Mouse (Mus musculus) cerebellum, postnatal 25 days (tissue): ENCODE results near the gene Chsy1.

ENCODE experiments used
- DNase-seq, 2 experiments: peaks; one replicate each; pipeline ENCODE4 v3.0.0; 2021; ENCODE audit warnings: mixed read lengths in 2 of 2

Chsy1 gene

GRCm38 (mm10) chr7:66217011-66217410, 107.7 kb downstream of the Chsy1 start:
- DNase-seq: no peak

DNA sequence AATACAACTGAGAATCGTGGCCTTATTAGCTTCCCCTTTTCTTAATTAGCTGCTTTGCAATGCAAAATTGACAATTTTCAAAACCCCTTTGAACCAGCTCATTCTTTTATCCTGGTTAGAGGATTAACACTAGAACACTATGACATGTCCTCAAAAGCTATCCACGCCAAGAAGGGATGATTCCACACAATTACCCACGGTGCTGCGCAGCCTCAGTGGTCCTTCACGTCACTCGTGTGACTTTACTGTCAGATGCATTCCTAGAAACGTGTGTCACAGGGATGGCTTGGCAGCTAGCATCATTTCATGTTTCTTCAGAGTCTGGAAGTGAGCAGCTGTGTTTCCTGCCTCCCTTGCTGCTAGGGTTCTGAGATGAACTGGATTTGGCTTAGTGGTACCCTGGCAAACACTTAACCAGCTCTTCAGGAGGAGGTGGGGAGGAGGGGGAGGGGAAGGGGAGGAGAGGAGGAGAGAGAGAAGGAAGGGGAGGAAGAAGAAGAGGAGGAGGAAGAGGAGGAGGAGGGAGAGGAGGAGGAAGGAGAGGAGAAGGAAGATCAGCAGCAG, 108.3 kb downstream of the Chsy1 start:
- DNase-seq: no peak

GRCm38 (mm10) chr7:66218193-66219014, 109.1 kb downstream of the Chsy1 start:
- DNase-seq: peak; percentile 67

DNA sequence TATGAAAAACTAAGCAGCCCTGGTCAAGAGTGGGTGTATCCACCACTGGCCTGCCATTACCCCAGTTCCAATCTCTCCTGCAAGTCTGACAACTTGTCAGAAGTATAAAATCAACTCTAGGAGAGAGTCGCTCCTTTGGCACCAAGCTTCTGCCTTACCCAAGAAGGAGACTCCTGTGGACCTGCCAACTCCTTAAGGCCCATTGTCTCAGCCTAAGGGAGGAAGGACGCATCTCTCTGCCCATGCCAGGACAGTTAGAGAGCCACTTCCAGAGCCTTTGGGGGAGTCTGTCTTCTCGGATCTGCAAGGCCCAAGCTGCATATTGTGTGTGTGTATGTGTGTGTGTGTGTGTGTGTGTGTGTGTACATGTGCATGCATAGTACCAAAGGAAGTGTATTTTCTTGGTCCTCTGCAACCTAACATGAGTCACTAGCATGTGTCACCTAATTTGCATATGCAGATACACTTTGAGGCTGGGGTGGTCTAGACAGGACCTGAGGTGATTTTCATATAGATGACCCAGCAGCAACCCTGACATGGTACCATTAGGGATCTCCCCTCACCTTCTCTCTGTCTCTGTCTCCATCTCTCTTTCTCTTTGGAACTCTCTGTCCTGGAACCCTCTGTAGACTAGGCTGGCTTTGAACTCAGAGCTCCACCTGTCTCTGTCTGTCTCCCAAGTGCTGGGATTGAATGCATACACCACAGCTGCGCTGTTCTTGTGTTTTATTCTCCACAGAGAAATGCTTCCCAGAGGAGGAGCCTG, 109.9 kb downstream of the Chsy1 start:
- DNase-seq: no peak

DNA sequence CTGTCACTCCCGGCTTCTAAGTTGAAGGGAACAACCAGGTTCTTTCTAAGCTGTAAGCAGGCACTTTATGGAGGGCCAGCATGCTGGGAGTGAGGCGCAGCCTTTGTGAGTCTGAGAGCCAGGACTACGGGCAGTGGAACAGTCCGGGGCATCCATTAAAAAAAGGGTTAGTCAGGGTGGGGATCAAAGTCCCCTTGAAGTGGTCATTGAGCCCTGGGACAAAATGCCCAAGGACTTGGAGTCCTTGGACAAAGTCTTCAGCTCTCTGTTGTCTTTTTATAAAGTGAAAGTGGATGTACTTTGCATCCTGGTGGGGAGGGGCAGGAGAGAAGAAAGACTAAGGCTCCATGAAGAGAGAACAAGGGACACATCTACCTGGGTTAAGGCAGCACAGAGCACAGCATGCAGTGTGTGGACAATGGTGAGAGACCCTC, 110.5 kb downstream of the Chsy1 start:
- DNase-seq: no peak

GRCm38 (mm10) chr7:66222621-66223091, 113.3 kb downstream of the Chsy1 start:
- DNase-seq: no peak
